Mouse (Mus musculus) liver, postnatal 0 days (tissue): Measurements from ENCODE around the gene Cpt1c. TPM values are rescaled to one million over a fixed set of nuclear protein-coding genes. Genes with fewer than 3 reads are reported as not detected.

Experiments
- ATAC-seq: fragments of 200-750 bp; cut with Nextera tagmentation; 2 replicates; pipeline ENCODE4 v1.8.0; 2017; ENCODE audit warnings: mild to moderate bottlenecking, moderate library complexity
- DNase-seq: peaks from one replicate; pipeline ENCODE4 v3.0.0-alpha.2; 2016
- H3K27ac ChIP-seq: fragments of 300-500 bp; sonication (generic); 2 replicates; pipeline ENCODE4 v1.5.1; 2014; ENCODE audit warnings: antibody characterized with exemption, moderate library complexity, mild to moderate bottlenecking, low read depth
- H3K27me3 ChIP-seq: fragments of 300-500 bp; sonication (generic); 2 replicates; pipeline ENCODE4 v1.6.1; 2014; ENCODE audit warnings: low read length, control low read depth, mixed read lengths; ENCODE audit not compliant: insufficient read depth
- H3K36me3 ChIP-seq: fragments of 300-500 bp; sonication (generic); replicated peaks from 2 replicates; pipeline ENCODE4 v1.6.1; 2014; ENCODE audit warnings: mild to moderate bottlenecking, control low read depth, low read length, moderate library complexity, mixed read lengths; ENCODE audit not compliant: insufficient read depth
- H3K4me1 ChIP-seq: fragments of 300-500 bp; sonication (generic); 2 replicates; pipeline ENCODE4 v1.6.1; 2014; ENCODE audit warnings: antibody characterized with exemption, mild to moderate bottlenecking, control low read depth; ENCODE audit not compliant: insufficient read depth
- H3K4me2 ChIP-seq: fragments of 300-500 bp; sonication (generic); 2 replicates; pipeline ENCODE4 v1.6.1; 2014; ENCODE audit warnings: low read depth, mild to moderate bottlenecking, low read length, moderate library complexity, mixed read lengths
- H3K4me3 ChIP-seq: fragments of 300-500 bp; sonication (generic); 2 replicates; pipeline ENCODE4 v1.5.1; 2014; ENCODE audit warnings: low read depth, low read length
- H3K9ac ChIP-seq: fragments of 300-500 bp; sonication (generic); replicated peaks from 2 replicates; pipeline ENCODE4 v1.6.1; 2014; ENCODE audit warnings: mild to moderate bottlenecking, moderate library complexity
- H3K9me3 ChIP-seq: fragments of 300-500 bp; sonication (generic); 2 replicates; pipeline ENCODE4 v1.6.1; 2016; ENCODE audit warnings: mild to moderate bottlenecking, control low read depth, low read length, mixed read lengths
- CTCF ChIP-seq: sonication (generic); IDR thresholded peaks from 2 replicates; pipeline ENCODE4 v1.5.1; 2016; ENCODE audit warnings: antibody characterized with exemption, low read depth
- EP300 ChIP-seq: IDR thresholded peaks from 2 replicates; pipeline ENCODE4 v1.6.1; 2016; ENCODE audit warnings: antibody characterized with exemption, low read depth, mild to moderate bottlenecking
- WGBS: fragments of 180-500 bp; shearing (Covaris S2); extraction: QIAGEN DNeasy Blood & Tissue Kit; methylation state at CpG from one replicate; pipeline ENCODE4 v1.1.7; 2014; ENCODE audit not compliant: insufficient replicate concordance; 5-methylcytosine and 5-hydroxymethylcytosine counted together
- polyA plus RNA-seq: library from polyadenylated mRNA; unstranded; fragments of >200 nt; fragmentation: Nextera tagmentation; extraction: Ambion mirVana; gene quantifications from 2 replicates; pipeline ENCODE4 v1.2.1, GENCODE M21; 2015

The Cpt1c gene
- polyA plus RNA-seq, 1 experiment from 2014 or later = 1.1 TPM

DNA sequence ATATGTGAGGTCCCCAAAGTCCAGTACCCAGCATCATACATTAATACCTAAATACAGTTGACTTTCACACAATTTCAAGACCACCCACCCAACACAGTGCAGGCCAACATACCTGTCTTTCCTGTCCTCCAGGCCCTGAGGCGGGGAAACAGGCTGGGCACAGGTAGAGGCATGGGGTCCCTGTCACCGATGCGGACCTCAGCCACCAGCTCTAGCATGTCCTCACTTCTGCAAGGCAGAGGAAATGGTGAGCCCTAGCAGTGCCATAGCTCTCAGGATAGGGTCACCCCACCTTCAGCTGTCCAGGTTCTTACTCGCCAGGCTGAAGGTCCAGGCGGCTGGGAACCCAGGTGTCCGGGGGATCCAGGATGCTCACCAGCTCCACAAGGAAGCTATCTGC, 37.4 kb upstream of the Cpt1c start:
- WGBS = 97% methylated on average over 6 of the region's 6 CpGs

GRCm38 (mm10) chr7:45008411-45008810, 33.8 kb upstream of the Cpt1c start:
- DNase-seq (no peak), ATAC-seq (no peak)
- Histone ChIP-seq H3K27me3 (no peaks in the 10 kb centered on the region), H3K4me2 (no peak overlapping the region), H3K4me1 (no peaks in the 10 kb centered on the region; the same call in 1 of the 2 replicates), H3K9me3 (no peaks in the 10 kb centered on the region), H3K4me3 (no peak overlapping the region), H3K36me3 (peaks cover 90% of the 10 kb centered on the region), H3K27ac (no peak overlapping the region), H3K9ac (no peak overlapping the region)
- WGBS = 93% methylated on average over 17 of the region's 19 CpGs
- no peak for TF ChIP-seq CTCF
- no peak for TF ChIP-seq EP300

More for the DNA sequence above, 37.4 kb upstream of the Cpt1c start:
- Histone ChIP-seq H3K27me3 (no peaks in the 10 kb centered on the region), H3K4me1 (peaks cover 14% of the 10 kb centered on the region), H3K27ac (no peak overlapping the region), H3K36me3 (peaks cover 59% of the 10 kb centered on the region), H3K4me3 (no peak overlapping the region), H3K9me3 (no peaks in the 10 kb centered on the region), H3K4me2 (no peak overlapping the region), H3K9ac (no peak overlapping the region)
- DNase-seq (no peak), ATAC-seq (no peak)
- TF ChIP-seq EP300 (no peak), CTCF (no peak)

DNA sequence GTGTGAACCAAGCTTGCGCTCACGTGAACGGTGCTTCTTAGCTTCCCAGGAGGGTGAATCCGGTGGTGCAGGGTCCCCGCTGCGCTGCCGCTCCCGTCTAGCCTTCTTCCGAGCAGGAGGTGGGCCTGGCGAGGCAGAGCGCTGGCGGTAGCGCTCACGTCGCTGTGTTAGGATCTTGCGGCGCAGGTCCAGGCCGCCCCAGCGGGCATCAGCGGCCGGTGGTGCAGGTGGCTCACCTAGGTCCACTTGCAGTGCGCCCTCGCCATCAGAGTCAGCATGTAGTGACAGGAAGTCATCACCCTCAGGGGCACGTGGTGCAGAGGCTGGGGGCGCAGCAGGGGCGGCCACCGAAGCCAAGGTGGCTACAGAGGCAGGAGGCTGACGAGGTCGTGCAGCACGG, 33.2 kb upstream of the Cpt1c start:
- Histone ChIP-seq H3K4me2 (no peak overlapping the region), H3K4me3 (no peak overlapping the region), H3K9me3 (no peaks in the 10 kb centered on the region), H3K4me1 (no peaks in the 10 kb centered on the region), H3K36me3 (peaks cover 90% of the 10 kb centered on the region), H3K9ac (no peak overlapping the region), H3K27ac (no peak overlapping the region), H3K27me3 (no peaks in the 10 kb centered on the region)
- 94% methylated on average over 30 of the region's 30 CpGs for WGBS
- TF ChIP-seq EP300 = no peak
- ATAC-seq (no peak), DNase-seq (no peak)

DNA sequence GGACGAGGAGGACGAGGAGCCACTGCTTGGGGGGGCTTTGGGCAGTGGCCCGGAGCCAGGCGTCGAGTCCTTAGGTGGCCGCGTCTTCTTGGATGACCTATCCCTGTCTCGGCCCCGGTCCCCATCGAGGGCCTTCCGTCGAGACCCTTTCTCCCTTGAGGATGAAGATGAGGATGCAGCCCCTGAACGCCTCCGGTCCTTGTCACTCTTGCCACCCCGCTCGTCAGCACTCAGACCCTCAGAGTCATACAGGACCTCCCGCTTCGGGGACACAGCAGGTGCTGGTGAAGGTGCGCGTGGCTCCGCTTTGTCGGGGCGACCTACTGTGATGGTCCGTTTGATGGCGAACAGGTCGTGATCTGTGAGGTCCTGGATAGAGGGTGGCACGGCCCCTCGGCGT, 32.5 kb upstream of the Cpt1c start:
- 96% methylated on average over 29 of the region's 29 CpGs for WGBS
- TF ChIP-seq EP300 (no peak), CTCF (no peak)
- Histone ChIP-seq H3K4me1 (no peaks in the 10 kb centered on the region), H3K9ac (no peak overlapping the region), H3K27me3 (no peaks in the 10 kb centered on the region), H3K4me3 (no peak overlapping the region), H3K27ac (no peak overlapping the region), H3K9me3 (no peaks in the 10 kb centered on the region), H3K4me2 (no peak overlapping the region), H3K36me3 (peaks cover 90% of the 10 kb centered on the region)
- DNase-seq (no peak), ATAC-seq (no peak)

DNA sequence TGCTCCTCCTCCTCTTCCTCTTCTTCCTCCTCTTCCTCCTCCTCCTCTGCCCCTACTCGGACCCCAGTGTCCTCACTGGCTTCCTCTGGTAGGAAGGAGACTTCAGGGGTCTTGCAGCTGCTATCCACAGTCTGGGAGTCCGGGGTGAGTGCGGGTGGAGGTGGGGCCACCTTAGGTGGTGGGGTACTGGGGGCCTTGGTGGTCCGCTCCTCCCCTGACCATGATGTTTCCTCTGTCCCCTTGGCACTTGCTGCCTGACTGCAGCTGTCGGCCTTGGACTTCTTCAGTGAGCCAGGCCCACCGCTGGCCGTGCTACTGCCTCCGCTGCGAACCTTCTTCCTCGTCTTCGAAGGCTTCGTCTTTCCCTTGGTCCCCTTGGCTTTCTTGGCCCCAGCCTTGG, 31.9 kb upstream of the Cpt1c start:
- 89% methylated on average over 12 of the region's 12 CpGs for WGBS
- Histone ChIP-seq H3K9ac (no peak overlapping the region), H3K4me3 (no peak overlapping the region), H3K9me3 (no peaks in the 10 kb centered on the region), H3K4me2 (no peak overlapping the region), H3K36me3 (peaks cover 91% of the 10 kb centered on the region), H3K27me3 (no peaks in the 10 kb centered on the region), H3K4me1 (no peaks in the 10 kb centered on the region), H3K27ac (no peak overlapping the region)
- TF ChIP-seq EP300 = no peak
- TF ChIP-seq CTCF = no peak
- DNase-seq (no peak), ATAC-seq (no peak)

DNA sequence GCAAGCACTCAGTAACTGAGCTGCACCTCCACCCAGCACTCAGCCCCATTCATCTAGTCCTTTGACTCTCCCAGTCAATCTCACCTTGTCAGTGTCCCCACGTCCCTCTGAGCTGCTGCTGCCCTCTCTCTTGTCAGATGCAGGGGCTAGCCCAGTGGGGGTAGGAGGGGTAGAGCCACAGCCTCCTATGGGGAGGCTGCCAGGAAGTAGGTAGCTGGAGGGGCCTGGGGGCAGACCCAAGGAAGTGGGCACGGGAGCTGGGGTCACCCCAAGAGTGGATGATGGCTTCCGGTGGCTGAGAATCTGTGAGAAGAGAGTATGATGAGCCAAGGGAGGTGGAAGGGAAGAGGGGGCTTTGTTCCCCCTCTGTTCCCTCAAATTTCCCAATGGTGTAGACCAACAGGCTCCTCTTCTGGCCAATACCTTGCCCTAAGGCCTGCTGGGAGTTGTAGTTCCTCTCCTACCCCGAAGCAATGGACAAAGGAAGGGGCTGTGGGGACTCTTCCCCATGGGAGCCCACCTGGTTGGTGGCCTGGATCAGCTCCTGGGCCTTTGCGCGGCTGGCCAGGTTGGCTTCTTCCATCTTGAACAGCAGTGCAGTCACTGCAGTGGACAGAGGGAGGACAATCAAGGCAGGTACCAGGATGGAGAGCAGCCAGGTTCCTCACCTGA, 30.8 kb upstream of the Cpt1c start:
- Histone ChIP-seq H3K4me3 (no peak overlapping the region), H3K4me1 (no peaks in the 10 kb centered on the region), H3K27me3 (no peaks in the 10 kb centered on the region), H3K4me2 (no peak overlapping the region), H3K9ac (no peak overlapping the region), H3K9me3 (no peaks in the 10 kb centered on the region), H3K27ac (no peak overlapping the region), H3K36me3 (peaks cover 93% of the 10 kb centered on the region)
- no peak for DNase-seq
- 71% methylated on average over 6 of the region's 6 CpGs for WGBS
- ATAC-seq = no peak
- TF ChIP-seq CTCF = no peak
- TF ChIP-seq EP300 = no peak

GRCm38 (mm10) chr7:45004546-45004945, 29.9 kb upstream of the Cpt1c start:
- TF ChIP-seq CTCF (no peak), EP300 (no peak)
- WGBS = 60% methylated on average over 3 of the region's 3 CpGs

More at GRCm38 (mm10) chr7:45004546-45004945, 29.9 kb upstream of the Cpt1c start:
- ATAC-seq (no peak), DNase-seq (no peak)
- H3K27me3 ChIP-seq = no peaks in the 10 kb centered on the region
- H3K4me2 ChIP-seq = no peak overlapping the region
- peaks cover 3% of the 10 kb centered on the region for H3K4me1 ChIP-seq
- H3K27ac ChIP-seq = no peak overlapping the region
- H3K9ac ChIP-seq = no peak overlapping the region
- no peaks in the 10 kb centered on the region for H3K9me3 ChIP-seq
- peaks cover 97% of the 10 kb centered on the region for H3K36me3 ChIP-seq
- H3K4me3 ChIP-seq = no peak overlapping the region
